Mouse (Mus musculus): ENCODE data around the gene Kdm5a.

The Kdm5a gene

DNA sequence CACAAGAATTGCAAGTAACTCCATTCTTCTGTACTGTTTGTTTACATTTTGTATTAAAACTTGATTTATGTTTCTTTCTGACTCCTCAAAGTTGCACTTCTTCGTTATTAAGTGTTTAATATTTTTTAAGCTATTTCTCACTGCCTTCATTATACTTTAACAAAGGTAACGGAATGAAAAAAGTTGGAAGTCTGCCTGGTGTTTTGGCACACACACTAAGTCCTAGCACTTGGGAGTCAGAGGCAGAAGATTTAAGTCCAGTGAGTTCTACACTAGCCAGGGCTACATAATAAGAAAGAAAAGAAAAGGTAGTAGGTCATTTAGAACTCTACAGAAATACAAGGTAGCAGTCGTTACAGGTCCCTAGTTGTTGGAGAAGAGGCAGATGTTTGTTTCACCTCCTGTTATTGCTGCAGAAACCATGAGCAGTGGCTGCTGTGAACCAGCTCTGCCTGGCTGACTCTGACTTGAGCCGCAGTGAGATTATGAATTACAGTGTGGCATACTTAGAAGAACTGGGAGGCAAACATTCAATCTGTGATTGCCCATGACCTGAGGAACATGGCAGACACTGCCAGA, 78.3 kb downstream of the Kdm5a start:
- no peak for DNase-seq (ENCODE audit: low spot score)

DNA sequence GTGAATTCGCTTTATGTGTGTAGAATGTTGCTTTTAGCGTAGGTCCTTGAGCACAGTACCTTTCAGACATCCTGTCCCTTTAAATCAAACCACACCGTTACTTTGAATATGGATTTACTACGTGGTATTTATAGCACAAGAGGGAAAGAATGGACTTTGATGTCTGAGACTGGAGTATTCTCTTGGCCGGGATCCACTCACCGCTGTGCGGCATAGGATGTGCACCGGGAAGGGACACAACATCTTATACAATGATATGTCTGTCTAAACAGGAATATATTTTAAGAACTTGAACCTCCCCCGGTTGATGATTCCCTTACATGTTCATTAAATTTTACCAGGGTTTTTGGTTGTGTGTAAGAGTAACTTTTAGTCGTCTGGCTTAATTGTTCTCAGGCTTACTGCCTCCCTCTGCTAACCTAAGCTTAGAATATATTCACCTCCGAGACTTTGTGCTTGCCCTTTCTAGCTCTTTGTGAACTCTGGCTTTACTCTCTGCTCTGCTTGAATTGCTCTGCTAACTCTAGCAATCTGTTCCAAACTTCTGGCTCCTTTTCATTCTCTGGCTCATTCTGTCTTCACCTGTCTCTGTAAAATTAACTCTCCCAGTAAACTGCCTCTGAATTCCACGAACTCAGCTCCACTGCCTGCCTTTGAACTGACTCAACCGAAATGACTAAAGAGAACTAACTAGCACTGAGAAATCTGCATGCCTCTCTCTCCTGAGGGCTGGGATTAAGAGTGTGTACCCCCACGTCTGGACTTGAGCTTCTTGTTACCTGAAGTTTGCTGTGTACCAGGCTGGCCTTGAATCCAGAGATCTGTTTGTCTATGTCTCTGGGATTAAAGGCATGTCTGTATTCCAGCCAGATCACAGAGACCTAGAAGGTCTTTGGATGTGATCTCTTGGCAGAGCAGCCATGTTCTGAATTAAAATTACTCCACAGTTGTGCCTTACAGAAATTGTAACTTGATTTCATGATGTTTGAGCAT, 79.7 kb downstream of the Kdm5a start:
- DNase-seq (ENCODE audit: low spot score) = no peak

DNA sequence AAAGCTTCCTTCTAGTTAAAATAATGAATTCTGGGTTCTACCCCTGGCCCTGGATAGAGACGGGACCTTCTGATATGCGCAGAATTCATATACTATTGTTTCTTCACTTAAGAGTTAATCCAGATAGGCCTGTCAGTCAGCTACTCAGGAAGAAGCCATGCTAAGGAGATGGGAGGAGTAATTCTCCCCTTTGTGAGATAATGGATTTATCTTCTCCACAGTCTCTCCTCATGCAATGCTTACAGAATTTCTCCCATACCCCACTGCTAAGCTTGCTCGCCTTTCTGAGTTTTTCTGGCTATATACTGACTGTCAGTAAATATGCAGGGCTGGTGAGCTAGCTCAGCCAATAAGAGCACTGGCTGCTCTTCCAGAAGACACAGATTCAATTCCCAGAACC, 86.3 kb downstream of the Kdm5a start:
- no peak for DNase-seq (ENCODE audit: low spot score)

DNA sequence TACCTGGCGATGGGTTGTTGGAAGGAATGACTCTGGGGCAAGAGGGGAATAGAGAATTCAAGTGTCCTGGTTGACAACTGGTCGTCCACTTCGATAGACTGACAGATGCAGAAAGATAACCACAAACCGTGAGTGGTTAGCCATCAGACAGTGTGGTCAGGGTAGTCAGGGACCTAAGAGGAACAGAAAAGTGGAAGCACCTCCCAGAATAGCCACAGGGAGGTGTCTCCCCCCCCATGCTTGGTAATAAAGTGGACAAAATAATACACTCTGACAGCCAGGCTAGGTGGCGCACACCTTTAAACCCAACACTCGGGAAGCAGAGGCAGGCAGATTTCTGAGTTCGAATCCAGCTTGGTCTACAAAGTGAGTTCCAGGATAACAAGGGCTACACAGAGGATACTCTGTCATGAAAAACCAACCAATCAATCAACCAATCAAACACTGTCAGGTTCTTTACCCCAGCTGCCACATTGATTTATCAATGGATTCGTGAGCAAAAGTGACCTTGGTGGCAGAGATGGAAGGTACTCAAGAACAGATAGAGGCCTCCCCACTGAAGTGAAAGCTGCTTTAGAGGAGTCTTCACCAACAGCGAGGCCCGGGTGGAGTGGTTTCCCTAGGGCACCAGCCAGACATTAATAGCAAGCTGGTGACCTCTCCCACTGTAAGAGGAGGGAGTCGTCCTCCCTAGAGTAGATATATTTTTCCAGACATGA, 88.6 kb downstream of the Kdm5a start:
- no peak for DNase-seq (ENCODE audit: low spot score)

DNA sequence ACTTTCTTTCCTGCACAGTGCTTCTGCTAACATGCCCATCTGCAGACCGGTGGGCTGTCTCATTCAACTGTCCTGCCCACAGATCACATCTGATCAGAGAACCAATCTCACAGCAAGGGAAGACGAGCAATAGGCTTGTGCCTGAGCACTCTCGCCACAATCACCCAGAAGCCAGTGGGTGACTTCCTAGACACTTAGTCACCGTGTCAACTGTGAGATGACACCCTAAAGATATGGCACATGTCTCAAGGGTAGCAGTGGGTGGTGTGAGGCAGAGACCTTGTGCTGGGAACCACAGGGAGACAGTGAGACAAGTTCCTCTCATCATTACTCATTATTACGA, 89.2 kb downstream of the Kdm5a start:
- DNase-seq (ENCODE audit: low spot score) = no peak

DNA sequence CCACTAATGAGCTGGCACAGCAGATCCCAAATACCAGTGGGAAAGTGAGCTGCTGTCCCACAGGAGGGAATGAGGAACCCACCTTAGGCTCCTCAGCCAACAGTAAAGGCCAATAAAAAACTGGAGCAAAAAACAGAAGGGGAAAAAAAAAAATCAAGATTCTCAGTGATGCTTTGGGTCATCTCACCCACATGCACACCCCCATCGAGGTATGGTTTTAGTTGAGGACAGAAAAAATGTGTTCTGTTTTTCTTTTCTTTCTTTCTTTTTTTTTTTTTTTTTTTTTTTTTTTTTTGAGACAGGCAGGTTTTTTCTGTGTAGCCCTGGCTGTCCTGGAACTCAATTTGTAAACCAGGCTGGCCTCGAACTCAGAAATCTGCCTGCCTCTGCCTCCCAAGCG, 89.6 kb downstream of the Kdm5a start:
- DNase-seq (ENCODE audit: low spot score) = no peak

DNA sequence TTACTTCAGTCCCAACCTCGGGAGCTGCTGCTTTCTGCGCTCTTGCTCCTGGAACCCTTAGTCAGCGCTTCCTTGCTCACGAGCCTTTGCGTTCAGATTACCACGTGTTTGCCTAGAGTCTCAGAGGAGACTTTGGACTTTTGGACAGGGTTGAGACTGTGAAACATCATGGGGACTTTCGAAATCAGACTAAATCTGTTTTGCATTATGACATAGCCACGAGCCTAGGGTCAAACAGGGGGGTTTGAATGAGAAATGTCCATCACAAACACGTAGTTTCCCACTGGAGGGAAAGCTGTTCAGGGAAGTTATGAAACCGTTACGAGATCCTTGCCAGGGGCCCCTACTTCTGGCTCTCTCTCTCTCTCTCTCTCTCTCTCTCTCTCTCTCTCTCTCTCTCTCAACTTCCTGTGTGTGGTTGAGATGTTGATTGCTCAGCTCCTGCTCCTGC, 90.7 kb downstream of the Kdm5a start:
- no peak for DNase-seq (ENCODE audit: low spot score)

DNA sequence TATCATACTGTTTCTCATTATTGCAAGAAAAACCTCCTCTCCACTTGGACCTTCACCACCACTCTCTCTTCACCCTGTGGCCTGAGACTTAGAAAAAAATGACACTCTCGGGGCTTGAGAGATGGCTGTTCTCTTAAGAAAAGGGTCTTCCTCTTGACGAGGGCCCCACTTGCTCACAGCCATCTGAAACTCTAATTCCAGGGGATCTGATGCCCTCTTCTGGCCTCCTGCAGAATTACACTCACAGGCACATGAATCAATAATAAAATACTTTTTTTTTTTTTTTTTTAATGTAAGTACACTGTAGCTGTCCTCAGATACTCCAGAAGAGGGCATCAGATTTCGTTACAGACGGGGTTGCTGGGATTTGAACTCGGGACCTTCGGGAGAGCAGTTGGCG, 93.2 kb downstream of the Kdm5a start:
- DNase-seq (ENCODE audit: low spot score) = no peak

DNA sequence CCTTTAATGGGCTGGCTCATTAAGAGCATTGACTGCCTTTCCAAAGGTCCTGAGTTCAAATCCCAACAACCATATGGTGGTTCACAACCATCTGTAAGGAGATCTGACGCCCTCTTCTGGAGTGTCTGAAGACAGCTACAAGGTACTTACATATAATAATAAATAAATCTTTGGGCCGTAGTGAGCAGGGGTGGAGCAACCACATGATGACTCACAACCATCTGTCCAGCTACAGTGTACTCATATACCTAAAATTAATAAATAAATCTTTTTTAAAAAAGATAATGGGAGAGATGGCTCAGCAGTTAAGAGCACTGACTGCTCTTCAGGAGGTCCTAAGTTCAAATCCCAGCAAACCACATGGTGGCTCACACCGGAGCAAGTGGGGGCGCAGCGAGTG, 93.8 kb downstream of the Kdm5a start:
- no peak for DNase-seq (ENCODE audit: low spot score)

DNA sequence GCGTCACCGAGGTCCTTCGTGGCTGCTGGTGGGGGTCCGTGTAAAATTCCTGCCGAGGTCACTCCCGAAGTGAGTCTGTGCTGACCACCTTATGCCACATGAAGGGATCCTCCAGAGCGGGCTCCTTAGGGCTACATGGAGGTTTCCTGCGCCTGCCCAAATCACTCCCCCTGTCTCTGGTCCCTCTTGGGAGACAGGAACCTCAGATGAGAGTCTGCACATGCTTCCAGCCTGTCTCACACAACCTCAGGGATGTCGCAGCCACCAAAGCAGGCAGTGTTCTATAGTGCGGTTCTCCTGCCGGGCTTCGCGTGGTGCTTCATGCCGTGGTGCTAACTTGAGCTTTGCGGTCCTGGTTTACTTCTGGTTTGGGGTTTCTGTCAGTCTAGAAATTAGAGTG, 97.3 kb downstream of the Kdm5a start:
- DNase-seq (ENCODE audit: low spot score) = no peak

DNA sequence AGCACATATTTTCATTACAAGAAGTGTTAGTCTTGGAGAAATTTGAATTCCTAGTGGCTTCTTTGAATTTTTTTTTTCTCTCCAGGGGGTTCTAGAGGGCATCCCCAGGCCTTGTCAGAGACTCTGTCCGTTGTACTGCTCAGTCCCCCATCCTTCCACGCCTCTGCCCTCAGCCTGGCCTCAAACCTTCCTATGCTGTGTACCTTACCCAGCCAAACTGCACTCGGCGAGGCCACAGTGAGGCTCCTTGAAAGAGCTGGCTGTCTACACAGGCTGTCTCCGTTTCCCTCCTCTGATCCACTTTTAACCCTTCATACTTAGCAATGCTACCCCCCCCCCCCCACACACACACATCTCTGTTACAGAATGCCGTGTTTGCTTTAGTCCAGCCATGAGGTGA, 98.3 kb downstream of the Kdm5a start:
- no peak for DNase-seq (ENCODE audit: low spot score)

DNA sequence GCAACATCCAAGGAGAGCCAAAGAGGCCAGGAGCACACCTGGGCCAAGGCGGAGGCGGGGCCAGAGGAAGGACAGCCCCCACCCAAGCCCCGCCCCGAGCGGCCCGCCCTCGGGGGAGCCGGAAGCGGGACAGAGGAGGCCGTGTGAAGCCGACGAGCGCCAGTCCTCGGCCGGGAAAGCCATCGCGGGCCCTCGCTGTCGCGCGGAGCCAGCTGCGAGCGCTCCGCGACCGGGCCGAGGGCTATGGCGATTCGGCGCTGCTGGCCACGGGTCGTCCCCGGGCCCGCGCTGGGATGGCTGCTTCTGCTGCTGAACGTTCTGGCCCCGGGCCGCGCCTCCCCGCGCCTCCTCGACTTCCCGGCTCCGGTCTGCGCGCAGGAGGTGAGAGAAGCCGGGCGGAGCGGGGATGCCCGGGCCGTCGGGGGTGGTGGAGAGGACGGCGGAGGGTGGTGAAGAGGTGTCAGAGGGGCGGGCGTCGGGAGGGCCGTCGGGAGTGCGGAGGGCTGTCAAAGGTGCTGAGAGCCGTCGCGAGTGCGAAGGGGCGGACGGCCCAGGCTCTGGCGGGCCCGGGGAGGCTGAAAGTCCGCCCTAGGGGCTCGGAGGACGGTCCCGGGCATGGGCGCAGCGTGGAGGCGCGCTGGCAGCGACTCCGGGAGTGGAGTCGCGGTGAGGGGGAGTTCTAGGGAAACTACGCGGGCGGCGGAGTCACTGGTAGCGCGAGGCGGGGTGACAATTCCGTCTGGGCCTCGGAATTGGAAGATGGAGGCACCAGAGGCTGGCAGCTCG, 99.4 kb downstream of the Kdm5a start, which contains the start of gene Il17ra:
TSS of gene Il17ra (plus strand) at position 162 of the 786 bp plus-strand sequence.
- peak; percentile 85 for DNase-seq (ENCODE audit: low spot score)

DNA sequence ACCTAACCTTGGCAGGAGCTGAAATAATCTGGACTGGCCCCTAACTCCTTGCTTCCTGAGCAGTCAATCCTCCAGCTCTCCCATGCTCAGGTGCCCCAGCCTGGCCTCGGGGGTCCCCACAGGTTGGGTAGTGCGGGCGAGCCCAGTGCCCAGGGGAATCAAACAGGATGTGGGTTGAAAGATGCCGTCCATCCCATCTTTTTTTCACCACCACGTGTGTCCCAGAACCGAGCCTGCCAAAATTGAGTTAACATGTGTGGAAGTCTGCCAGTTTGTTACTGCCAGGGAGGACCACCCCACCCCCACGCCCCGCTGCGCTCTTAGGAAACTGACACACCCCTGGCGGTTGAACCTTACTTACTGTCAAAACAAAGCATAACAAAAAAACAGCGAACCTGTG, 100.0 kb downstream of the Kdm5a start:
- DNase-seq (ENCODE audit: low spot score) = peak; percentile 28

DNA sequence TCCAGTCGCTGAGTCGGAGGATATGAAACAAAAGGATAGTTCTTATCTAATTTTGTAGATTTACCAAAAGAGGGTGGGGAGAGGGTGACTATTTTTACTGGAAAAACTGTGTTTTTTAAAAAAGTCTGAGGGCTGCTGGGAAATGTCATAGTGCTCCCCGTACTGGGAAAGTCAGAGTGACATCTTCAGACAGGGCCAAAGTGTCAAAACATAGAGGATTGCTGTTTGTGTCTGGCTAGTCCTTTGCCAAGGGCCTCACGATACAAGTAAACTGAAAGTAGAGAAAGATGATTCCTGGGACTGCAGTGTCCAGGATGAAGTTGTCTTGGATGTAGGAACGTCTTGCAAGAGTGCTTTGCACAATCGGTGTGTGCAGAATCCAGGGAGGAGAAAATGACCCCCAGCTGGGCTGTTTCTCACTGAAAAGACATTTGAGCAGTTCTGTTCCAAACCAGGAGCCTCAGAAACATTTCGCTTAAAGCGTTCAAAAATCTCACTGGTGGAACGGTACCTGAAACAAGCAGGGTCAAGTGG, 100.5 kb downstream of the Kdm5a start:
- no peak for DNase-seq (ENCODE audit: low spot score)

DNA sequence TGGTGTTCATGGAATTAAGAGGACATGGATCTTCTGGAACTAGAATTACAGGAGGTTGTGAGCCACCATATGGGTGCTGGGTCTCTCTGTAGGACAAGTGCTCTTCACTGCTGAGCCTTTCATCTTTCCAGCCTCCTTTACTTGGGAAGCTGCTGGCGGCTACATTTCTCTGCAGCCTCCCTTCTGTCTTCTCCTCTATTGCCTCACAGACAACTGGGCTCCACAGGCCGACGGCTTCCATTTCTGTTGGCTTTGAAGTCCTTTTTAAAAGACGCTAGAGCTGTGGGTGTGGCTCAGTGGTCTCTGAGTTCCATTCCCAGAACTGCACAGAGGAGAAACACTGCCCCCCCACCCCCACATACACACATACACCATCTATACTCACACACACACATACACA, 101.5 kb downstream of the Kdm5a start:
- no peak for DNase-seq (ENCODE audit: low spot score)

DNA sequence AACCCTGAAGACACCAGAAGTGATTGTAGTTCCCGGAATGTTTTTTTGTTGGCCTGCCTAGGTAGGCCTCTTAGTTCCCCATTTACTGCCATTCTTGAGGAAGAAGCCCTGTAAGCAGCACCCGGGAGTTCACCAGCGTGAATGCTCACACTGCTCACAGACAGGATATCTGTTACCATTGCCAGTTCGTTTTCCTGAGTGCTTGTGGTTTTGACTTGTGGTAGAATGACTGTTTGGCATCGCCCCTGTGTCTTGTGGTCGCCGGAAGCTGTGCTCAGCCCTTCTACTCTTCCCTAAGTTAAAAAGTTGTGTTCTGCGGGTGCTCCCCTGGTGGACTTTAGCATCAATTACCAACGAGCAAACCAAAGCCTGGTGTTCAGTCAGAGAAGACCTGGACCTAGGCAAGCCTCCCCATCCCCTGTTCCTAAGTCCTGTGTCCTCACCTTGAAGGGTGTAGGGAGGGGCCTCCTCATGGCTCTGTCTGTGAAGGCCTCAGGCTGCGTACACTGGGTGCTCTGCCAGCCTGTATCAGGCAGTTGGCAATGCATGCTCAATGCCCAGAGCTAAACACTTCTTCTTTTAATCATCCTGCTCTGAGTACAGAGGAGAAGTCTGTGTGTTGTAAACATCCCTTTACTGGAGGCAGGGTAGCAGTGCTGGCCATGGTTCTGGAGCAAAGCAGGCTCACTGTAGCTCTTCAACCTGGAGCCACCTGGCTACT, 102.8 kb downstream of the Kdm5a start:
- DNase-seq (ENCODE audit: low spot score) = no peak

DNA sequence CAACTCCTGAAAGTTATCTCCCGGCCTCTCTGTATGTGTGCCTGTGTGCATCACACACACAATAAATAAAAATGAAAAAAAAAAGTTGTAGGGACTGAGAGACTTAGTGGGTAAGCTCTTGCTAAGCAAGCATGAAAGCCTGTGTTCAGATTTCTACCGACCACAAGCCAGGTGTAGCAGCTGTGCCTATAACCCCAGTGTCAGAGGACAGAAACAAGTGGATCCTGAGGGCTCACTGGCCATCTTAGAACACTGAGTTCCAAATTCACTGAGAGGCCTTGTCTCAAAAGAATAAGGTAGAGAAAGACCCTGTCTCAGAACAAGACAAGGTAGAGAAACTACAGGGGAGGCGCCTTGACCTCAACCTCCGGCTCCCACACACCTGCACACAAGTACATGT, 104.3 kb downstream of the Kdm5a start:
- DNase-seq (ENCODE audit: low spot score) = no peak

DNA sequence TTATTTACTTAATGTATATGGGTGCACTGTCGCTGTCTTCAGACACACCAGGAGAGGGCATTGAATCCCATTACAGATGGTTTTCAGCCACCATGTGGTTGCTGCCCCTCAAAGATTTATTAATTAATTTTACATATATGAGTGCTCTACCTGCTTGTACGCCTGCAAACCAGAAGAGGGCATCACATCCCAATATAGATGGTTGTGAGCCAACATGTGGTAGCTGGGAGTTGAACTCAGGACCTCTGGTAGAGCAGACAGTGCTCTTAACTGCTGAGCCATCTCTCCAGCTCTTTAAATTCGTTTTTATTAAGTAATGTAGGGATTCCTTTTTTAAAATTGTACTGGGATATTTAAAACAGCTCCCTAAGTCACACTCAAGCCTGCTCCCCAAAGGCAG, 105.3 kb downstream of the Kdm5a start:
- DNase-seq (ENCODE audit: low spot score) = no peak

DNA sequence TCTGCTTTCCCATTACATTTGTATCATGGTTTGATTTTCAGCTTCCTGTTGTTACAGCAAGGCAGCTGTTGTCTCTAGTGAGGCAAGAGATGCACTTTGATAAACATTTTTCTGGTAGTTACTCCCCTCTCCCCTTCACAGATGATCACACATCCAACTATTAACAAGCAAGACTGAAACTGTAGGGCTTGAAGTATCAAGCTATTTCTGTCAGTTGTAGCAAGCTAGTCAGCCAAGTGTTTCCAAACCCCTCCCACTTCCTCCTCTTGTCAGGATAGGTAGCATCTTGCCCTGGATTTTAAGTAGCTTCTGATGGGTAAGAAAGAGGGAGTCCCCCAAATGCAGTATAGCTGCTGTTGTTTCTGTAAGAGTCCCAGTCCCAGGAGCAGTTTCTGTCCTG, 105.8 kb downstream of the Kdm5a start:
- DNase-seq (ENCODE audit: low spot score) = no peak

DNA sequence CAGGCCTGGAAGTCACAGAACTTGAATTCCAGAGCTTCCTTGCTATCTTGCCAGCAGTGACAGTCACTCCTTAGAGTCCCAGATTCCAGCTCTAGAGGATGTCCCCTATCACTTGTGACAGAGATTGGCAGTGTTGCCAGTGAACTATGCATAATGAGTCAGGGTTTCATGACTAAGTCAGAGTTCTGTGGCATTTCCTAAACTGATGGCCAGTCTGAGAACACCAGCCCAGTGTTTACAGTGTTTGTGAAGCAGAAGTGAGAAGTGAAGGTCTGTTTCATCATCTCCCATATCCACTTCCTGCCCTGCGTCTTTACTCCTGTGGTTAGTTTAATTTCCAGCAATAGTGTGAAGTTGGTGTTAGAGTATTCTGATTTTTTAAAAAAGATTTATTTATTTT, 106.7 kb downstream of the Kdm5a start:
- no peak for DNase-seq (ENCODE audit: low spot score)

DNA sequence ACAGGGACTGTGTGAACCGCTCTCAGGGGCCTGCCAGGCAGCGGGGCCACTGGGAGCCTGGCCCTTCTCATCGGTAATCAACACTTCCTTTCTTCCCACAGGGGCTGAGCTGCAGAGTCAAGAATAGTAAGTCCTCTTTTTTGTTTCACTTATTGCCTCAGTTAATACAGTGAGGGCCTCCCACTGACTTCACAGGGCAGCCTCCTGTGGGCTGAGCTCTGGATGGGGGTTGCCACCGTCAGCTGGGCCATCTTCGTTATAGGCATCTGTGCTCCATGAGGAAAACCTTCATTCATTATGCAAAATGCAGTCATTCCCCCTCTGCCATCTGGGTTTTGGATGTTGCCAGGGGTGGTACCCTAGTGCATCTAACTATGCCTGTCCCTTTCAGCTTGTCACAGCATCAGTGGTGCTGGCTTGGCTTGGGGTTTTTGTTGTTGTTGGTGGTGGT, 108.1 kb downstream of the Kdm5a start:
- DNase-seq (ENCODE audit: low spot score) = no peak

Data from ovary, postnatal 36 days (tissue).